Mouse (Mus musculus) heart, adult 2 months (tissue): ENCODE data around the gene Clp1. TPM values are rescaled to one million over a fixed set of nuclear protein-coding genes. Genes with fewer than 3 reads are reported as not detected.

Source experiments
- DNase-seq, 2 experiments: peaks; one replicate each; pipeline ENCODE4 v3.0.0; 2021
- H3K27ac ChIP-seq: fragments of 200-600 bp; 2 replicates; pipeline ENCODE4 v1.8.1; 2022
- H3K27me3 ChIP-seq: fragments of 200-500 bp; 2 replicates; pipeline ENCODE4 v1.6.1; 2012; ENCODE audit warnings: mild to moderate bottlenecking, low read length, inconsistent platforms, mixed read lengths; ENCODE audit not compliant: control insufficient read depth, insufficient read depth
- H3K36me3 ChIP-seq: fragments of 200-500 bp; 2 replicates; pipeline ENCODE4 v1.6.1; 2012; ENCODE audit warnings: low read length, inconsistent platforms; ENCODE audit not compliant: control insufficient read depth, insufficient read depth
- H3K4me1 ChIP-seq: fragments of 200-500 bp; 2 replicates; pipeline ENCODE4 v1.6.1; 2011; ENCODE audit warnings: low read length; ENCODE audit not compliant: control insufficient read depth, insufficient read depth
- H3K4me3 ChIP-seq: fragments of 200-600 bp; 2 replicates; pipeline ENCODE4 v1.8.1; 2022
- H3K79me2 ChIP-seq: fragments of 200-500 bp; replicated peaks from 2 replicates; pipeline ENCODE4 v1.6.1; 2012; ENCODE audit warnings: mild to moderate bottlenecking, inconsistent platforms, low read length, moderate library complexity, mixed read lengths; ENCODE audit not compliant: control insufficient read depth, insufficient read depth
- H3K9ac ChIP-seq: fragments of 200-500 bp; 2 replicates; pipeline ENCODE4 v1.6.1; 2012; ENCODE audit warnings: low read depth, mild to moderate bottlenecking, control low read depth, inconsistent platforms, low read length, mixed read lengths
- CTCF ChIP-seq: fragments of 200-600 bp; IDR thresholded peaks from 2 replicates; pipeline ENCODE4 v1.8.1; 2022; ENCODE audit warnings: antibody characterized with exemption, mild to moderate bottlenecking, moderate library complexity
- EP300 ChIP-seq: fragments of 200-500 bp; IDR thresholded peaks from 2 replicates; pipeline ENCODE4 v1.6.1; 2011; ENCODE audit warnings: low read depth, low read length, control low read depth; ENCODE audit not compliant: insufficient read depth
- POLR2A ChIP-seq: fragments of 200-500 bp; IDR thresholded peaks from 2 replicates; pipeline ENCODE4 v1.6.1; 2011; ENCODE audit warnings: mild to moderate bottlenecking, low read depth, low read length, control low read depth; ENCODE audit not compliant: insufficient read depth
- WGBS: fragments of 180-500 bp; shearing (Covaris S2); methylation state at CpG from one replicate; pipeline ENCODE4 v1.1.7; 2018; 5-methylcytosine and 5-hydroxymethylcytosine counted together
- intact Hi-C: fragments of 180-260 bp; cut with DNase I; formaldehyde crosslinking; loops from one replicate; pipeline ENCODE4 v1.15.1; 2025
- polyA plus RNA-seq: library from polyadenylated mRNA; depleted of rRNA; stranded (reverse); fragments of >200 nt; gene quantifications from 2 replicates; pipeline ENCODE4 v1.2.3, GENCODE M21; 2012
- total RNA-seq, 2 experiments: library from RNA; stranded (reverse); gene quantifications; 2 replicates each; pipeline ENCODE4 v1.2.3; 2021

Gene Clp1
- total and polyA plus RNA-seq, 3 experiments, result 3.5 to 4.6 (median 4.0) TPM

DNA sequence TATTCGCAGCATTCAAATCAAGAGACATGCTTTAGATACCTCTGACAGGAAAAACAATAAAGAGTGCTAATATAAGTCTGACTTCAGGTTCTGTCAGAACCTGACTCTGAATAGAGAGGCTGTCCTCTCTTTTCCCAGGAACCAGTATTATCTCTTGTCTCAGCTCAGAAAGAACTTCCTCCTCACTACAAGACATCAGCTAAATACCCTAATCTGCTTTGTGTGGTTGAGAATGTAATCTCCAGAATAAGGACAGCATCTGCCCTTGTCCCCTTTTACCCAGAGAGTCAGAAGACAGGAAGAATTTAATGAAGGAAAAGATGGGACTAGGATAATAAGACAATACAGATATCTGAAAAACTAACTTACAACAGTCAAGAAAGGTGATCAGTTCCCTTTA is 23.7 kb downstream of the Clp1 start:
- DNase-seq, result no peak
- H3K79me2 ChIP-seq, result peaks cover under 1% of the 10 kb centered on the region
- 78% methylated on average over 1 of the region's 1 CpGs for WGBS
- H3K9ac ChIP-seq, result no peak overlapping the region
- H3K36me3 ChIP-seq, result peaks cover 20% of the 10 kb centered on the region
- no peaks in the 10 kb centered on the region for H3K27me3 ChIP-seq
- intact Hi-C loops, result no loop called here
- no peak overlapping the region for H3K27ac ChIP-seq
- no peaks in the 10 kb centered on the region; the same call in 1 of the 2 replicates for H3K4me1 ChIP-seq
- TF ChIP-seq EP300 (no peak), CTCF (no peak), POLR2A (no peak)
- no peak overlapping the region for H3K4me3 ChIP-seq

DNA sequence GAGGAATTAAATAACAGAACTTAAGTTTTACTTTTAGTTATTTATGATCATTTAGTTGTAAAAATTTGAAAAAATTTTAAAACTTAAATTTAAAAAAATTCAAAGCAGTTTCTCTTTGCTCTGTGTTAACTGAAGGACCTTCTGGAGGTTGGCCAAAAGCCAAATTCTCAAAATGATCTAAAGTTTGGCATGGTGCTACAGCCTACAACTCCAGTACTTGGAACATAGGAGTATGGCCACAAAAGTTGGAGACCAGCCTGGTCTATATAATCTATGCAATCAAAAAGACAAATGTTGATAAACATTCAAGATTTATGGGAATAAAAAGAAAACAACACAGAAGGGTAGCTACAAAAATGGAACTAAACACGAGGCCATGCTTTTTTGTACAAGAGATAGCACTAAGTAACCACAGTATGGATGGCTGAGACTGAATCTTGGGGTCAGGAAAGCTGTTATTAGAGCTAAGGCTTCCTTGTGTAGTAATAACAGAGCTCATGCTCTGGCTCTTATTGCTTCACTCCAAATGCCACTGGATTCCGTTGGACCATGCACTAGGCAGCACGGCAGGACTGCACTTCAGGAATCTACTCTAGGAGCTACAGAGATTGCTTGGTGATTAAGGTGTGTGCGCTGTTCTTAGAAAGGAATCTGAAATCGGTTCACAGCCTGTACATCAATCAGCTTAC is 32.0 kb downstream of the Clp1 start:
- DNase-seq, result no peak
- WGBS, result 86% methylated on average over 5 of the region's 5 CpGs
- H3K79me2 ChIP-seq, result no peaks in the 10 kb centered on the region
- H3K27me3 ChIP-seq, result no peaks in the 10 kb centered on the region
- TF ChIP-seq CTCF (no peak), EP300 (no peak), POLR2A (no peak)
- H3K4me1 ChIP-seq, result no peaks in the 10 kb centered on the region
- H3K4me3 ChIP-seq, result no peak overlapping the region
- peaks cover 6% of the 10 kb centered on the region for H3K36me3 ChIP-seq
- H3K9ac ChIP-seq, result no peak overlapping the region
- no peak overlapping the region for H3K27ac ChIP-seq
- intact Hi-C loops, result no loop called here

DNA sequence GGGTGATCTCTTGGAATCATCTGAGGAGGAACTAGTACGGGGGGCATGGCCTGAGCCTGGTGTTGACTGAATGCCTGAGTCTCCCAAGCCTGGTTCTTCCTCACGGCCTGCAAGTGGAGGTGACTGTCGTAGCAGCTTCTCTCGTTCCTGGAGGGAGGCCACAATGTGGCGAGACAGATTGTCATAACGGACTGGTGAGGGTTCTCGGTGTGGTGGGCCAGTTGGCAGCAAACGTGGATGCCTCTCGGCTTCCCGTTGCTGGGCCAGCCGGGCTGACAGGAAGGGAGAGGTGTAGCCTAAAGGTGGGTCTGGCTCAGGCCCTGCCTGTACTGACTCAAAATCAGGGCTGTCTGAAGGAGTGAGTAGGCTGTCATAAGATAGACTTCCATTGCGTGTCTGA is 37.1 kb downstream of the Clp1 start:
- no peak overlapping the region for H3K27ac ChIP-seq
- 75% methylated on average over 12 of the region's 12 CpGs for WGBS
- peaks cover 3% of the 10 kb centered on the region for H3K36me3 ChIP-seq
- intact Hi-C loops, result no loop called here
- H3K27me3 ChIP-seq, result no peaks in the 10 kb centered on the region
- no peak for DNase-seq
- no peaks in the 10 kb centered on the region for H3K79me2 ChIP-seq
- H3K4me1 ChIP-seq, result no peaks in the 10 kb centered on the region
- TF ChIP-seq CTCF (no peak), POLR2A (no peak), EP300 (no peak)
- H3K9ac ChIP-seq, result no peak overlapping the region
- H3K4me3 ChIP-seq, result no peak overlapping the region

DNA sequence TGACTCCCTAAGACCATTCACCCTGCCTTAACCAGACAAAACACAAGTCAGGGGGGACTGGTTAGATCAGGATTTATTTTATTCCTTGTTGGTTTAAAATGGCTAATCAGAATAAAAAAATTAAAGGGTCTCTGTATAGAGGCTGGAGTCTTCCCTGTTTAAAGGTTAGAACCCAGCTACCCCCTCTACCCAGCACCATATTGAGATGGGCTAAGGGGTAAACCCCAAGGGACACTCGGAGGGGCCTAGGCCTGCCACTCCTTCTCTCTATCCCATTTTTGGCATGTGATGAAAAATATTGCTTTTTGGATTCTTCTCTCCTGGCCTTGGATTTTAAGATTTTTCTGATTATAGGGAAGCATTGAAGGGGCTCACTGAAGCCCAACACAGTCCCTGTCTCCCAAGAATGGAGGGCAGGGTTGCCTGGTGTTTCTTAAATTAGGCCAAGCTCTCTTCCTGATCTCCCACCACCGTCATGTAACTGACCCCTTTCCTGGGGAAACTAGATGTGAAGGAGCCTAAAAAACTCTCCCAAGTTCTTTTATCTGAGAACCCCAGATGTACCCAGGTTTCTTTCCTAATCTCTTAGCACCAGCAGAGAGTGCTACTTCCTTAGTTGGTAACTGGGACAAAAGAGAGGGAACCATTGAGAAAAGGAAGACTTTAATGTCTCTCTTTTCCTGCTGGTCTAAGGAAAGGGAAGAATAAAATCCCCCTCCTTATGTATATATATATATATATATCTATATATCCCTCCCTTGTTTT is 38.9 kb downstream of the Clp1 start:
- 64% methylated on average over 2 of the region's 2 CpGs for WGBS
- Histone ChIP-seq H3K9ac (no peak overlapping the region), H3K36me3 (peaks cover 2% of the 10 kb centered on the region), H3K4me1 (no peaks in the 10 kb centered on the region), H3K79me2 (no peaks in the 10 kb centered on the region), H3K27me3 (no peaks in the 10 kb centered on the region), H3K4me3 (no peak overlapping the region), H3K27ac (no peak overlapping the region)
- intact Hi-C loops, result no loop called here
- DNase-seq, result no peak
- TF ChIP-seq CTCF (no peak), EP300 (no peak), POLR2A (no peak)

DNA sequence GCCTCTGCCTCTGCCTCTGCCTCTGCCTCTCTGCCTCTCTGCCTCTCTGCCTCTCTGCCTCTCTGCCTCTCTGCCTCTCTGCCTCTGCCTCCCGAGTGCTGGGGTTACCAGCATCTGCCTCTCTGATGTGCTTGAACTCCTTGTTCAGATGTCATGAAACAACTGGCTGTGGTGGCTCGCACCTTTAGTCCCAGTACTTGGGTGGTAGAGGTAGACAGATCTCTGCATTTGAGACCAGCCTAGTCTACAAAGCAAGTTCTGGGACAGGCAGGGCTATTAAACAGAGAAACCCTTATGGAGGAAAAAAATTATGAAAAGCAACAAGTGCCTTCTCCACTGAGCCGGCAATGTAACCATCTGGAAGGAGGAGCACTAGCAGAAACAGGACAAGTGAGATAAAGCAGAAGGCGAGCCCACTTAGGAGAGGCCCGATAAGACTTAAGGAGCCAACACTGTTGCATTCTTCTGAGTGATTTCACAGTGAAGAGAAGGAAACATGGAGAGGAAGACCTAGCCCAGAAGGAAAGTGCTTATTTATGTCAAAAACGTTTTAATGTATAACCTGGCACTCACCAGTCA is 44.5 kb downstream of the Clp1 start:
- Histone ChIP-seq H3K79me2 (peaks cover 1% of the 10 kb centered on the region; the same call in 1 of the 2 replicates), H3K4me3 (no peak overlapping the region), H3K27ac (no peak overlapping the region), H3K36me3 (no peaks in the 10 kb centered on the region; the same call in 1 of the 2 replicates), H3K4me1 (no peaks in the 10 kb centered on the region), H3K9ac (no peak overlapping the region), H3K27me3 (no peaks in the 10 kb centered on the region)
- WGBS, result 32% methylated on average over 6 of the region's 6 CpGs
- intact Hi-C loops, result no loop called here
- no peak for TF ChIP-seq CTCF
- TF ChIP-seq EP300, result no peak
- no peak for TF ChIP-seq POLR2A
- no peak for DNase-seq

DNA sequence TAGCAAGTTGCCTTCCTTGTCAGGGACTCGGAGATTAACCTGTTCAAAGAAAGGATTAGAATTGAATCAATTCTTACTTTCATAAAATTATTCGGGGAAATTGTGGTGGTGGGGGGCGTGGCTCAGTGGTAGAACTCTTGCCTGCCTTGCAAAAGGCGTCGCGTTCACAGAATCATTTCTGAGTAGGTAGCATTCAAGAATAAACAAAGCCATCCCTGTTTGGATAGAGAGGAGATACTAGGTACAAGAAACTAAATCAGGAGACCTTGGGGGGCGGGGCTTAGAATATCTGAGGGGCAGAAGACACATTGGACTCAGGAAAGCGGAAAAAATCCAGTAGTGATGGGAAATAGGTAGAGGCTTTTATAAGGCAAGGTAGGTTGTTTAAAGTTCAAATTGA is 48.1 kb downstream of the Clp1 start, which contains the start of gene Tmx2:
TSS of gene Tmx2 (minus strand) at position 125 of the 400 bp plus-strand sequence.
- H3K27ac ChIP-seq, result peak within 1 kb of the TSS; percentile 61
- no peaks in the 10 kb centered on the region; the same call in 1 of the 2 replicates for H3K36me3 ChIP-seq
- no peak for DNase-seq
- H3K9ac ChIP-seq, result peak within 1 kb of the TSS; percentile 88
- peaks cover 3% of the 10 kb centered on the region; the same call in 1 of the 2 replicates for H3K4me1 ChIP-seq
- intact Hi-C loops, result loop anchor here (2.0 kb wide), 1 partner anchor 36 kb away; the partner anchor contains the start of gene Zdhhc5
- no peaks in the 10 kb centered on the region for H3K27me3 ChIP-seq
- WGBS, result 15% methylated on average over 8 of the region's 8 CpGs
- peak within 1 kb of the TSS; percentile 88 for H3K4me3 ChIP-seq
- no peak for TF ChIP-seq EP300
- no peak for TF ChIP-seq POLR2A
- TF ChIP-seq CTCF, result no peak
- peaks cover 1% of the 10 kb centered on the region; the same call in 1 of the 2 replicates for H3K79me2 ChIP-seq
